Mouse (Mus musculus) neutrophil, adult 5-6 weeks (primary cell): Measurements from ENCODE around the gene Pgm2l1. TPM values are rescaled to one million over a fixed set of nuclear protein-coding genes. Genes with fewer than 3 reads are reported as not detected.

Experiments used
- ATAC-seq: fragments of 151-379, 151-347 bp; 2 replicates; pipeline ENCODE4 v1.8.0; 2017; ENCODE audit warnings: mild to moderate bottlenecking, moderate TSS enrichment; ENCODE audit not compliant: insufficient number of reproducible peaks, poor library complexity, low FRiP score, severe bottlenecking; ENCODE audit errors: extremely low read depth
- total RNA-seq: library from RNA; stranded (forward); fragments of 200-1000 nt; gene quantifications from 2 replicates; pipeline ENCODE4 v1.2.3, GENCODE M21; 2017

The Pgm2l1 gene
- total RNA-seq, 1 experiment from 2014 or later, result 13.8 TPM

- ATAC-seq, result no peak
These were observed 100.3 kb downstream of the Pgm2l1 start for GRCm38 (mm10) chr7:100327514-100327913.

Other genes with a start within 250 kb of the Pgm2l1 start
- 50.6 and 66.2 TPM in 2 replicates for gene Rnf169, start 246.9 kb upstream of the Pgm2l1 start, total RNA-seq
- gene Chrdl2, start 221.2 kb upstream of the Pgm2l1 start, total RNA-seq, result not detected in 2 replicates
- gene Pold3, start 105.8 kb upstream of the Pgm2l1 start, total RNA-seq, result 60.8 and 83.0 TPM in 2 replicates
- gene Lipt2, start 68.1 kb upstream of the Pgm2l1 start, total RNA-seq, result 1.1 and 1.3 TPM in 2 replicates
- gene Kcne3, start 50.9 kb upstream of the Pgm2l1 start, total RNA-seq, result 0.47 TPM in 1 of 2 replicates, not detected in the other
- gene P4ha3, start 58.1 kb downstream of the Pgm2l1 start, total RNA-seq, result not detected in 2 replicates
- gene C2cd3, start 144.8 kb downstream of the Pgm2l1 start, total RNA-seq, result 31.9 and 50.4 TPM in 2 replicates
- gene Ppme1, start 144.9 kb downstream of the Pgm2l1 start, total RNA-seq, result 34.4 and 40.6 TPM in 2 replicates
- gene Ucp3, start 245.6 kb downstream of the Pgm2l1 start, total RNA-seq, result not detected in 2 replicates